Mouse (Mus musculus) neural tube, embryonic 10.5 days (tissue): ENCODE measurements around the gene Srsf5.
"Not testable (repeated sequence)": the region's sequence is repeated elsewhere in the genome, so short reads cannot be mapped to it uniquely, and the experiment has no call there.

Experiments
- DNase-seq: peaks from one replicate; pipeline ENCODE4 v3.0.0-alpha.2; 2017; ENCODE audit warnings: low spot score; ENCODE audit errors: extremely low spot score

Srsf5 gene

DNA sequence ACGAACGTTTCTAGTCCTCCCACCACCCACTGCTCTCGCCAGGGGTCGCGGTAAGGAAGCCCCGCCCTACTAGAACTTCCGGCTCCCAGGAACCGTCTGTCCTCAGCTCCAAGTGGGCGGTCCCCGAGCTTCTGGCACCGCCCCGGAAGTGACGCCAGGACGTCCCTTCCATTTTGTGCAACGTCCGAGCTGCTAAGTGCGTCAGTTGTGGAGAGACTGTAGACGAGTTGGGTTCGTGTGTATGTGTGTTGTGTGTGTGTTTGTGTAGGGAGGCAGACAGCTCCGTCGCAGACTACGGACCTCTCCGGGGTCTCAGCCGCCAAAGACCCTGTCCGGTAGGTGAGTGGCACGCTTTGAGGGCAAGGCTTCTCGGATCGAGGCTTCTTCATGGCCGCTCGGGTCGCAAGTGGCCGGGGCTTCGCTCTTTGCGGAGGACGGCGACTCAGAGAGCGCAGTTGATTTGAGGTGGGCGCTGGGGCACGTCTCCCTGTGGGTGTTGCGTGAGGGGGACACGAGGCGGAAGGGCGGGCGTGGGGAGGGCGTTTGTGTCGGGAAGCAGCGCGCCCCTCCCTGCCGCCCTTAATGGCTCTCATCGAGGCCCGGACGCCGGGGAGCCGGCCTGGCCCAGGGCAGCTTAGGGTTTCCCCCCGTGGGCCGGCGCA is at the start of gene Srsf5:
Gene Srsf5 (plus strand): TSS at position 171 of the 662 bp plus-strand sequence.
- DNase-seq: peak; percentile 98

DNA sequence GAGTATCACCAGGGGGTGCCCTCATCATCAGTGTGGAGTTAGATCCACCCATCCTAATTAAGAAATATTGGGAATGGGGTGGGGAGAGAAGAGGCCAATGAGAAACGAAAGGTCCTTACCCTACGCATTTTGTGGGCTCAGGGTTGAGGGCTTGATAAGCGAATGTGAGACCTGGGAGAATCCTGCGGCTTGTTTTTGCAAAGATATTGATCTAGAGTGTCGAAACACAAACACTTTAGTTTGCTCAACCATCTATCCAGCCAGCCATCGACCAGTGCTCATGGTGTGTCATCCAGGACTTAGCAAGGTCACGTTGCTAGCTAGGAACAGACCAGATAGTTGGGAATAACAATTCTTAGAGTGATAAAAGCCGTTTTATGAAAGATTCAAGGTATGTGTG is 35.7 kb upstream of the Srsf5 start:
- DNase-seq: no peak

DNA sequence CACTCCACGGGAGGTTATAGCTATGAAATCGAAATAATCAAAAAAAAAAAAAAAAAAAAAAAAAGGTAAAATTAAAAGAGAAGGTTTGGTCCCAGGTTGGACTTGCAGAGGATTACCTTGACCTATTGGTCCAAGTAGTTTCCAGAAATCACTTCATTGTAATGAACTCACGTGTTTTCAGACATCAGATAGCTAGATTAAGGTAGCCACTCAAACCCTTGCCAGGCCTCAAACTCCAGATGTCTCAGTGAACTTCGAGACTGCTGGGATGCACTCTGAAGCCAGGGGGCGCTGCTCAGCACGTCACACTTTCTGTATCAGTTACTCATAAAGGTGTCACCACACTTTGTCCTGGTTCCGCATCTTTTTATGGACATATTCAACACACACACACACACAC is 27.5 kb upstream of the Srsf5 start:
- DNase-seq: no peak

DNA sequence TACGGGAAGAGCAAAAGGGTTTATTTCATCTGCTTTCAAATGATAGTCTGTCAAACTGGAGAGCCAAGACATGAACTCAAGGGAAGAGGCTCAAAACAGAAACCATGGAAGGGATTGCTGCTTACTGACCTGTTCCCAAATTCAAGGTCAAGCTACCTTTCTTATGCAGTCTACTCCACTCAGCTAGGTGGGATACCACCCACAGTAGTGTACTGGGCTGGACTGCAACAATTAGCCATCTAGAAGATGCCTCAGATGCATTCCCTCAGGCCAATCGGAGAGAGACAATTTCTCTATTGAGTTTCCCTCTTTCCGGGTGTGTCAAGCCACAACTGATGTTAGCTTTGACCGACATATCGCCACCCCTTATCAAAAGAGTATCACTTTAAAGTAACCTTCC is 24.0 kb upstream of the Srsf5 start:
- DNase-seq: no peak

DNA sequence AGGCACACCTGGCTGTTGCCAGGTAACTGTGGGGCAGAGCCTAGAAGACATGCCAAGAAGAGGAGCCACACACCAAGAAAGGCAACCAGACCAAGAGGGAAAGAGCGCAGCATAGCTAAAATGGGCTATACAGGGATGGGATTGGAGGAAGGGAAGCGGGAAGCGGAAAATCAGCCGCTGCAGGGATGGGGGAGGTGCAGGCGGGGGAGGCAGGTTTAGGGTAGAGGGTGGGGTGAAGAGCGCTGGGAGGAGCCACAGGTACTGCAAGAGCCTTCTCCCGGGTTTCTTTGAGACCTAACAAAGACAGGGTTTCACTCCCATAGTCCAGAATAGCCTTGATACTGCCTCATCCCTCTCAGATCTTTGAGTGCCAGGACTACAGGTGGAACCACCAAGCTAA is 22.4 kb upstream of the Srsf5 start:
- no peak for DNase-seq

DNA sequence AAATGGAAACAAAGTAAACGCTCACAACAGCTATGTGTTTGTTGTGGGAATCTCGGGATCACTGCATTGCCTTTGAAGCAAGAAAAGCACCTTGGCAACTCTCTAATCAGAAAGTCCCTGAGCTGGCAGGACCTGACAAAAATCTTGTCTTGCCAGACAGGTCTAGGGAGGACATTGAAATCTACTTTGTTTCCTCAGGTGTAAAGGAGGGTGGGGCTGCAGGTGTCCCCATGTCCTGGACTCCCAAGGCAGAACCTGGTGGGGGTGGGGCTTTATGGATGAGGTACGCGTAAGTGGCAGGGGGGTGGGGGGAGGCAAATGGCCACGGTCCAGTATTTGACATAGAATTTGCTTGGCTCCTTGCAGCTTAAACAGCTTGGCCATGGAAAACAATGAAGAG is 21.7 kb upstream of the Srsf5 start:
- DNase-seq: no peak

DNA sequence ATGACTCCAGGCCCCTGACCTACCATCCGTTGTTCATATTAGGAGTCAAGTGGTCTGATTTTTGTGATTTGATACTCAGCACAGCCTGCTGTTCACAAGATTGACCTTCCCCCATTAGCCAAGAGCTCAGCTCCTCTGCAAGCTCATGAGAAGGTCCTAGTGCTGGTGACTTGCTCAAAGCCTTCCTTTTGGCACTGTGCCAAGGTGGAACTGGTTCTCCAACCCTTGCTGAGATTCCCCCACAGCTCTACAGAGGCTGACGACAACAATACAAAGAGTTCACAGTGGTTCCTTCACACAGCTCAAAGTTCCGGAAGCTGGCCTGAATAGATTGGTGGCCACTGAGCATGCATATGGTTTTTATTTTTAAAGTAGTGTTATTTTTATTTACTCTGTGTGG is 21.1 kb upstream of the Srsf5 start:
- DNase-seq: no peak

DNA sequence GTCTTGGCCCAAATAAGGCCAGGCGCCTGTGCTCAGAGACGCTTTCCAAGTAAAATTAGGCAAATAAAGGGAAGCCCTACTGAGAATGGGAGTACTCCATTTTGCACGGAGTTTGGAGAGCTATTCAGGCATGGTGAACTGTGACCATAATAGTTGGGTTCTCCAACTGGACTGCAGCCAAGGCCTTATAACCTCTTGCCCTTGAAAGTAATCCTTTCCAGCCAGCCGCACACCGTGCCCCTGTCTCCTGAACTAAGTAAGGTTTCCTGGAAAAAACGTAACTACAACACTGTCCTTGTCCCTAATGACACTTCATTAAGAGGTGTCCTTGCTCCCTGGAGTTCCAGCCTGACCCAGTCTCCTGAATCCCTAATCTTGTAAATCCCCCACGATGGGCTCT is 19.4 kb upstream of the Srsf5 start:
- DNase-seq: no peak

DNA sequence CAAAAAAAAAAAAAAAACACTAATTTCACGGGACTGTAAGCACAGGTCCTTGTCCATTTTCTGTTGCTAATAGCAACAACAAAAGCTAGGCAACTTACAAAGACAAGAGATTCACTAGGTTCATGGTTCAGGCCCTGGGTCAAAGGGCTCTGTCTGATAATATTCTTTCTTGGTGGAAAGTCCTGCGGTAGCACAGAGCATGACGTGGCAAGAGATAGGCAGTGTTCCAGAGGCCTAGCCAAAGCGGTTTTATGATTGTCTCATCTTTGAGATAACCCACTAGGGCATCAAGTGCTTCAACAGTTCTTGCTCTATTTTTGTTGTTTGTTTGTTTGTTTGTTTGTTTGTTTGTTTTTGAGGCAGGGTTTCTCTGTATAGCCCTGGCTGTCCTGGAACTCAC is 18.8 kb upstream of the Srsf5 start:
- DNase-seq: no peak

DNA sequence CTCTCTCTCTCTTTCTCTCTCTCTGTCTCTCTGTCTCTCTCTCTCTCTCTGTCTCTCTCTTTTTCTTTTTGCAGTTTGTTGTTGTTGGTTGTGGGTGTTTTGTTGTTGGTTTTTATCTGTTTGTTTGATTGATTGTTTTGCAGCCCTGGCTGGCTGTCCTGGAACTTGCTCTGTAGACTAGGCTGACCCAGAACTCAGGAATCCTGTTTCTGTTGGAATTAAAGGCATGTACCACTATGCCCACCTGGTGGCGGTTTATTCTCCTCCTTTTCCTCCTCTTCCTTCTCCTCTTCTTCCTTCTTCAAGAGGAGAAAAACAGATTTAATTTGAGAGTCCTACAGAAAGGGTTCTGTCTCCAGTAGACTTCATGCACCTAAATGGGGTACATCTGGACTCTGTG is 17.8 kb upstream of the Srsf5 start:
- DNase-seq: no peak

DNA sequence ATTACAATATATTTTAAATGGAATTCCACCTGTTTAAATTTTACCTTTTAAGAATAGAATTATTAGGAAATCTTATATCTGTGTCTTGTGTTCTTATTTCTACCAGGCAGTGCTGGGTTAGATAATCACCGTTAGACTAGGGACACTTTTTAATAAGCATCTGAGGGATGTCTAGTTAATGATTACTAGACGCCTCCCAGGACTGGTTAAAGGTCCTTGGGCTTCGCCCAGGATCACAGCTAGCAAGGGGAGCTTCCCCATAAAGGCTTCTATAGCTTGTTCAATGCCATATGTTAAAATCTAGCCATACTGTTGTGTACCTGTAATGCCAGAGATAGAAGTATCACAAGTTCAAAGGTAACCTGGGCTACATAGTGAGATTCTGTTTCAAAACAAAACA is 16.4 kb upstream of the Srsf5 start:
- no peak for DNase-seq

DNA sequence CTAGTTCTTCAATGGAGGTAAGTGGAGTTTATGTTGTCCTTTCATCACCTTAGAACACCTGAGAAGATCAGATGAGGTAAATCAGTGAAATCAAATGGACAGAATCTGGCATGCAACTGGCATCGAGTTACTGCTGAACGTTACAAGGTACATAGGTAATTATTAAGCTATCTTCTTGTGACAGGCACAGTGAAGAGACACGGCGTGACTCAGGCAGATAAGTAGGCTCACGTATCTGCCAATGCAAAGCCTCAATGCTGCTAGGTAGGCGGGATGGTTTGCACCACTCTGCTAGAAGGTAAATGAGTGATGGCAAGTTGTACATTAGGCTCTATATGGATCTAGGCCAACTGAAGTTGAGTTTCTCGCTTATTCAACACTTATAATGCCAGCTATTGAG is 15.2 kb upstream of the Srsf5 start:
- DNase-seq: no peak

DNA sequence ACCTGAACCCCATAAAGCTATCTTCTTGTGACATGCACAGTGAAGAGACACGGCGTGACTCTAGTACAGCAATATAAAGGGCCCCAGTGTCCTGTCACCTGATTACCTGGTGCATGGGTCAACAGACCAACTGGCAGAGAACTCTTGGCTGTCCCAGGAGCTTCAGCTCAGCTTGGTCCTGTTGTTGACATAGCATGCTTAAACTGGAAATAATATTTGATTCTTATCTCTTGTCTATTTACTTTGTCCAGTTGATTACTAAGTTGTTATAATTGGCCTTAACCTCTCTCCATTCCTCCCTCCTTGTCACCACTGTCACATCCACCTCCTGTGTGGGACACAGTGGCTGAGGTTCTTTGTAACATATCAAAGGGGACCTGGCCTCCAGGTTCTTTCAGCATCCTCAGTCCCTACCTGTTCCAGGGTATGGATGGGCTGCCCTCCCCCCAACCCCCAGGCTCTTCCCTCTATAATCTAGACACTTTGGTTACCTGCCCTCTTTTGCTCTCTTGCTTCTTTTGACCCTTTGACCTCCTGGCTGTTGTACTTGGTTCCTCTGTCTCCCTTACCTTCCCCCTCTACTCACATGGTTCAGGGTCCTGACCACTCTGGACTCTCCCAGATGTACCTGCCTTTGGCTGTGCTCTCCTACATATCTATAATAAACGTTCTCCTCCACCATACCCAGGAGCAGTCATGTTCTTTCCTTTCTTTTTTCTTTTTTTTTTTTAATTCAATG is 13.7 kb upstream of the Srsf5 start:
- no peak for DNase-seq

DNA sequence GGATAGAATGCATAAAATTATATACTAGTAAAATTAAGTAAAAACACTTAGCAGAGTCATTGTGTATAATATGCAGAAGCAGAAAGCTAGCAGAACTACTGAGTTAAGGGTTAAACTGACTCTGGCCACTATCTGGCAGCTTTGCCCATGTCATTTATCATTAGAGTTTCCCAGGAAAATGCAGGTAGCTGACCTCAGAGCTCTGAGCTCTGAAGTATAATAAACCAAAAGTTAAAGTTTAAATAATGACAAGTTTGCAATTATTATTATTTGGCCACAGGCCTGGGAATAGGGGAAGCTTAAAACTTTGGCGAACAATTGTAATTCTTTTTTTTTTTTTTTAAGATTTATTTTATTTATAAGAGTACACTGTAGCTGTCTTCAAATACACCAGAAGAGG is 12.4 kb upstream of the Srsf5 start:
- no peak for DNase-seq

DNA sequence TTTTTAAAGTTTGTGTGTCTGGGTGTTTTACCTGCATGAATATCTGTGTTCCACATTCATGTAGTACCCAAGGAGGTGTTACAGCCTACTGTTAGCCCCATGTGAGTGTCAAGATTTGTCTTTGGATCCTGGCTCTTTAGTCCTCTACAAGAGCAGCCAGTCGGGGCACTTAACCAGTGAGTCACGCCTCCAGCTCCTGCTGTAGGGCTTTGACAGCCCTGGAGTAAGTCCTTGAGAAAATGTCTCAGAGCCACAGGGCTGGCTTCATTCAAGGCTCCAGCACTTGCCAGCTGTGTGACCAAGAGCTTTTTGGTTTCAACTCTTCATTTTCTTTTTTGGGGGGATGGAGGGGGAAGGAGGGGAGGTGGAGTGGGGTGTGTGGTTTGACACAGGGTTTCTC is 8.6 kb upstream of the Srsf5 start:
- DNase-seq: no peak

DNA sequence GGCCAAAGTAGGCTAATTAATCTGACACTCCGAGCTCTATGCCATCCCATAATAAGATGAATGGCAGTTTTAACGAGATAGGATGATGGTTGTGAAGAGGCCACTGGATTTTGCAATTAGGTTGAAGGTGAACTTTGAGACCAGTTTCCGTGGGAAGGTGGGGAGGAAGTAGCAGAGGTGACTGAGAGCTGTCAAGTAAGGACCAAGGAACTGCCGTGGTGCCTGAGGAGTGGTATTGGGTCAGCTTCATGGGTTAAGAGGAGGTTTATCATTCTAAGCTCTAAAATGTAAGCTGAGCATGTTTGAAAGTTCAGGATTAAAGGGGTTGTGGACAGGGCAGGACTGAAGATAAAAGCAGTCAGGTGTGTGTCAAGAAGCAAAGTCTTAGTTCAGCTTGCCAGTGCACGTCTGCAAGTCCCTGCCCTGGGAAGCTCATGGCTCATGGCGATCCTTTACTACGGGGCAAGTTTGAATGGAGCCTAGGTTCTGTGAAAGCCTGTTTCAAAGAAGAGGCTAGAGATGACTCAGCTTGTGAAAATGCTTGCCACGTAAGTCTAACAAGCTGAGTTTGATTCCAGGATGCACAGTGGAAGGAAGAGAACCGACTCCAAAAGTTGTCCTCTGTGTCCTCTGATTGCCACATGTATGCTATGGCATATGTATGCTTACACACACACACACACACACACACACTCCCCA is 7.8 kb upstream of the Srsf5 start:
- DNase-seq: no peak

DNA sequence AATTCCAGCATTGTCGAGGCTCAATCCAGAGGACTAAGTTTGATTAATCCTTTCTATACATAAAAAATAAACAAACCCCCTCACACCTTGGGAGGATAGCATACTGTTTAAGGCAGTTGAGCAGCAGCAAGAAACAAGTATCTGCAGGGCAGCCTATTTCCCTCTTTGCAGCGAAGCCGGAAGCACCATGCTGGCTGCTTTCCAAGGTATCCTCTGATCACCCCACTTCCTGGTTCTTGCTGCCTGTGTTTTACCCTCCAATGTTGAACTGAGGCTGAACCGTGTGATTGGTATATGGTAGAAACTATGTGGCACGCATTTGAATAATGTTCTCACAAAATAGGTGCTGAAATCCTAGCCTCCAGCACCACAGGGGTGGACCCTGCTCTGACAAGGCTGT is 6.7 kb upstream of the Srsf5 start:
- DNase-seq: no peak

DNA sequence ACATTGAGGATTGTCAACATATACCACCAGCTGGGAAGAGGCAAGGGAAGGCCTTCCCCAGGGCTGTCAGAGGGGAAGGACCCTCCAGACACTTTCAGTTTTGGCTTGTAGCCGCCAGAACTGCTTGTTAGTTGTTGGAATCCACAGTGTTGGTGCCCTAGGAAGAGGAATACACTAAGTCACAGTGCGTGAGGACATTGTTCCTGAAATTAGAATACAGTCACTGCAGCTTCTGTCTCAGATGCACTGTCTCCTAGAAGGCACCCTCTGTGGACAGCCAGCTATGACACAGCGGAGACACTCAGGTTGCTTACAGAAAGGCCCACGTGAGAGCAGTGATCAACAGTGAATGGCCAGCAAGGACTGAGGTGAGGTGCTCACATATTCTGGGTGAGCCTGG is 6.1 kb upstream of the Srsf5 start:
- DNase-seq: no peak

DNA sequence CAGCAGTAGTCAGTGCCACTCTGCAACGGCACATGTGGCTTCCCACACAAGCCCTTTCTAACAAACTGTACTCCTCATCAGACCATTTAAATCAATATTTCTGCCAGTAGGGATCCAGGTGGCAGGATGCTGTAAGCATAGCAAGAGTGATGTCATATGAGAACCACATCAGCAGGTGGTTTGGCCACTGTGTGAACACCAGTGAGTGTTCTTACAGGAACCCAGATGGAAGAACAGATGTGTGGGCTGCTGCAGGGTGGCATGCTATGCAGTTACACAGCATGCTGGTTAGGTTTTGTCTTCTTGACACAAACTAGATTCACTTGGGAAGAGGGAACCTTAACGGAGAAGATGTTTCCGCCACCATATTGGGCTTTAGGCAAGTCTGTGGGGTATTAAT is 3.4 kb upstream of the Srsf5 start:
- DNase-seq: no peak

DNA sequence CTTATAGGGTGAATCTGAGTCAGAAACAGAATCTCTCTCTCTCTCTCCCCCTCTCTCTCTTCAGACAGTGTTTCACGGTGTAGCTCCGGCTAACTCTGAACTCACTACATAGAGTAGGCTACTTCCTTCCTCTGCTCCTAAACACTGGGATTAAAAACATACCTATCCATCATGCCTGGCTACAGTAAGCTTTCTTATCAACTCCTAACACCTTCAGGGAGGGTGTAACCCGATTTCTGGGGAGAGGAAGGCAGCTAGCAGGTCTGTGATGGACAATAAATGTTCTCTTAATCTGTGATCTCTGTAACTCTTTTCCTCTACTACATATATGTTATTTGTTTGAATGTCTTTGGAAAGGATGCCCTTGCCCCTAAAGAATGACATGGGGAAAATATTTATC is 1.9 kb upstream of the Srsf5 start:
- DNase-seq: no peak

DNA sequence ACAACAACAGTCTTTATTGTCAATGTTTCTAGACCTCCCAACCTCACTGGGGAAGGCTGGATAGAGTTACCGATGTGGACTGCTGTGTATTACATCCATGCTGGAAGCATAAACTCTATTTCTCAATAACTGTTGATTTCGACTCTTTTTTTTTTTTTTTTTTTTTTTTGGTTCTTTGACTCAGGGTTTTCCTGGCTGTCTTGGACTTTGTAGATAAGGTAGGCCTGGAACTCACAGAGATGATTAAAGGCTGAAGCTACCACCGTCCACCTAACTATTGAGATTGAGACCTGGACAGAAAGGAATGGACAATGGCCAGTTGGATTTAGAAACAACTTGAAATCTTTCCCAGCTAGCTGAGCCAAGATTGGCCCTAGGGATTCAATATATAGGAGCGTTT is 1.1 kb upstream of the Srsf5 start:
- no peak for DNase-seq

DNA sequence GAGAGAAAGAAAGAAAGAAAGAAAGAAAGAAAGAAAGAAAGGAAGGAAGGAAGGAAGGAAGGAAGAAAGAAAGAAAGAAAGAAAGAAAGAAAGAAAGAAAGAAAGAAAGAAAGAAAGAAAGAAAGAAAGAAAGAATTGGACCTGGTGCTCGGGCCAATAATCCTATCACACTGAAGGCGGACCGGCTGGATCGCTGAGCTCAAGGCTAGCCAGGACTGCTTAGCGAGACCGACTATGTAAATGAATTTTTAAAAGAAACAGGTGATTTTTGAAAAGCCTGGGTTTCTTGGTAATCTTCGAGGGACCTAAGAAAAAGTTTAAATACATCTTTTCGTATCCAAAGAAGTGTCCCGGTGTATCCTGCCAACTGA is 356 bp upstream of the Srsf5 start:
- DNase-seq: not testable (repeated sequence)

DNA sequence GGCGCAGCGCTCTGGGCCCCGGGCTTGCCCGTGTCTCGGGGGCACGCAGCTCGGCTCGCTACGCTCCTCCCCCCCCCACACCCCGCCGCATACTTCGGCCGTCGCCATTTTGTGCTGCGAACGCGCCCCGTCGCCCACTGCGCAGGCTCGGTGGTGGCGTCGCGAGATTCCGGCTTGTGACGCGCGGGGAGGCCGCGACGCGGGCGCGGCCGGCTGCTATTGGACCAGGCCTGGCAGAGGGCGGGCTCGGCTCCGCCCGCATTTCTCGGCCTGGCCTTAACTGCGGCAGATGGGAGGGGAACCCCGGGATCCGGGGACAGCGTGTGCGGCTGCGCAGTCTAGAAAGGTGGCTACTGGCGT is 672 bp downstream of the Srsf5 start:
- peak; percentile 93 for DNase-seq
